9 mouse cellular contexts compared by ENCODE assay signal in genomic region chr1:180830175-180830574, GRCm38 (mm10). TPM values are rescaled to one million over a fixed set of nuclear protein-coding genes. Genes with fewer than 3 reads are reported as not detected.
DNase-seq lines count a peak whose midpoint lies in the region; ATAC-seq and TF ChIP-seq lines count a peak whose summit lies in the region.
"Had no signal": no experiment of that assay in that cellular context is flagged by ENCODE, and none has a peak within 500 bp of the region (broad histone marks: within the 10 kb centered on the region; RNA-seq: fewer than 3 reads in every experiment).

No protein-coding gene starts in this region.

- H3K9ac ChIP-seq in kidney, embryonic 15.5 days: no peak overlapping the region
- H3K9ac ChIP-seq in liver, embryonic 13.5 days: peak overlapping the region; percentile 44

- no peaks in the 10 kb centered on the region for H3K27me3 ChIP-seq in kidney, embryonic 15.5 days
- peaks cover 40% of the 10 kb centered on the region for H3K27me3 ChIP-seq in E14TG2a.4 (ENCODE audit: insufficient read depth, low read length)
- peaks cover 4% of the 10 kb centered on the region for H3K27me3 ChIP-seq in erythroblast, embryonic 14.5 days (ENCODE audit: control insufficient read depth)
- H3K27me3 ChIP-seq in liver, embryonic 13.5 days: no peaks in the 10 kb centered on the region

- 60% methylated on average over 11 of the region's 11 CpGs for WGBS in kidney, embryonic 15.5 days
- WGBS in liver, embryonic 13.5 days (ENCODE audit: insufficient replicate concordance): 55% methylated on average over 11 of the region's 11 CpGs

- peaks cover 16% of the 10 kb centered on the region for H3K4me1 ChIP-seq in kidney, embryonic 15.5 days
- H3K4me1 ChIP-seq in E14TG2a.4 (replicated peaks; ENCODE audit: low read depth, low read length): peaks cover 25% of the 10 kb centered on the region
- peaks cover 60% of the 10 kb centered on the region for H3K4me1 ChIP-seq in erythroblast, embryonic 14.5 days (ENCODE audit: control insufficient read depth)
- peaks cover 42% of the 10 kb centered on the region for H3K4me1 ChIP-seq in liver, embryonic 13.5 days (replicated peaks)

- no peaks in the 10 kb centered on the region for H3K36me3 ChIP-seq in kidney, embryonic 15.5 days
- H3K36me3 ChIP-seq in E14TG2a.4 (ENCODE audit: insufficient read depth, low read length): no peaks in the 10 kb centered on the region
- H3K36me3 ChIP-seq in erythroblast, embryonic 14.5 days (ENCODE audit: control insufficient read depth): peaks cover 3% of the 10 kb centered on the region; the same call in 1 of the 2 replicates
- H3K36me3 ChIP-seq in liver, embryonic 13.5 days: no peaks in the 10 kb centered on the region

- peak overlapping the region; percentile 40 for H3K4me2 ChIP-seq in kidney, embryonic 15.5 days
- peak overlapping the region; percentile 60 for H3K4me2 ChIP-seq in liver, embryonic 13.5 days

- H3K27ac ChIP-seq in kidney, embryonic 15.5 days: 0 out of 2 replicates have a peak overlapping the region, but pooled peaks have one; percentile 22
- peak overlapping the region; percentile 80 for H3K27ac ChIP-seq in liver, embryonic 13.5 days
- H3K27ac ChIP-seq: hindbrain, postnatal 0 days had no signal

- no peak overlapping the region for H3K4me3 ChIP-seq in kidney, embryonic 15.5 days (replicated peaks)
- peak overlapping the region; percentile 64 for H3K4me3 ChIP-seq in E14TG2a.4 (replicated peaks; ENCODE audit: low read length)
- peak overlapping the region; percentile 52 for H3K4me3 ChIP-seq in erythroblast, embryonic 14.5 days (replicated peaks)
- peak overlapping the region; percentile 6 for H3K4me3 ChIP-seq in liver, embryonic 13.5 days (replicated peaks)

- no peaks in the 10 kb centered on the region for H3K9me3 ChIP-seq in kidney, embryonic 15.5 days (replicated peaks)
- no peaks in the 10 kb centered on the region for H3K9me3 ChIP-seq in E14TG2a.4 (ENCODE audit: low read length)
- peaks cover 4% of the 10 kb centered on the region for H3K9me3 ChIP-seq in erythroblast, embryonic 14.5 days (ENCODE audit: control insufficient read depth, low read length)
- H3K9me3 ChIP-seq in liver, embryonic 13.5 days (replicated peaks): no peaks in the 10 kb centered on the region

- ATAC-seq in kidney, embryonic 15.5 days (replicated peaks; ENCODE audit: low FRiP score): peak; percentile 22; the same call in 1 of the 2 replicates
- peak; percentile 88 for ATAC-seq in liver, embryonic 13.5 days (ENCODE audit: low read depth)
- ATAC-seq: hindbrain, postnatal 0 days had no signal

- no peak for DNase-seq in kidney, postnatal 10 days
- peak; percentile 39 for DNase-seq in liver, embryonic 13.5 days
- DNase-seq in layer of hippocampus, adult 11-12 months (ENCODE audit: low spot score): no peak
- DNase-seq in embryo, embryonic 11 days: no peak
- no peak for DNase-seq in right cerebral cortex, postnatal 14 days

- TF ChIP-seq CTCF in E14TG2a.4 (conservative IDR thresholded peaks at IDR 0.05; ENCODE audit: low read length): no peak

RNA-seq across cellular contexts. Expression of gene H3f3a, which starts 16.4 kb away (rescaled TPM):
- 2,677 and 2,753 TPM in 2 replicates for polyA plus RNA-seq in kidney, embryonic 15.5 days (2015; fragmentation: Nextera tagmentation; extraction: Ambion mirVana)
- 610 and 750 TPM in 2 replicates for polyA plus RNA-seq in erythroblast, embryonic 14.5 days (2012)
- polyA plus RNA-seq in liver, embryonic 13.5 days (2015; fragmentation: Nextera tagmentation; extraction: Ambion mirVana): 2,174 and 2,523 TPM in 2 replicates

RNA-seq across cellular contexts. Expression of gene Sde2, which starts 20.8 kb away (rescaled TPM):
- polyA plus RNA-seq in kidney, embryonic 15.5 days (2015; fragmentation: Nextera tagmentation; extraction: Ambion mirVana): 37.0 and 38.7 TPM in 2 replicates
- polyA plus RNA-seq in erythroblast, embryonic 14.5 days (2012): 2.5 and 2.7 TPM in 2 replicates
- polyA plus RNA-seq in liver, embryonic 13.5 days (2015; fragmentation: Nextera tagmentation; extraction: Ambion mirVana): 25.1 and 29.7 TPM in 2 replicates
